Mouse (Mus musculus) lung, embryonic 14.5 days (tissue): Measurements from ENCODE around the gene Gpatch8. TPM values are rescaled to one million over a fixed set of nuclear protein-coding genes. Genes with fewer than 3 reads are reported as not detected.
"Not testable (repeated sequence)": the region's sequence is repeated elsewhere in the genome, so short reads cannot be mapped to it uniquely, and the experiment has no call there.

Source experiments
- ATAC-seq: fragments of 200-750 bp; cut with Nextera tagmentation; 2 replicates; pipeline ENCODE4 v1.8.0; 2017; ENCODE audit warnings: mild to moderate bottlenecking, moderate TSS enrichment, moderate library complexity; ENCODE audit not compliant: insufficient read depth
- DNase-seq: peaks from one replicate; pipeline ENCODE4 v3.0.0-alpha.2; 2015
- H3K27ac ChIP-seq: fragments of 300-500 bp; sonication (generic); 2 replicates; pipeline ENCODE4 v1.5.1; 2014; ENCODE audit warnings: low read depth, mild to moderate bottlenecking, moderate library complexity
- H3K27me3 ChIP-seq: fragments of 300-500 bp; sonication (generic); 2 replicates; pipeline ENCODE4 v1.6.1; 2014; ENCODE audit warnings: low read length, control low read depth; ENCODE audit not compliant: insufficient read depth
- H3K36me3 ChIP-seq: fragments of 300-500 bp; sonication (generic); 2 replicates; pipeline ENCODE4 v1.6.1; 2014; ENCODE audit warnings: control low read depth; ENCODE audit not compliant: insufficient read depth
- H3K4me1 ChIP-seq: fragments of 300-500 bp; sonication (generic); 2 replicates; pipeline ENCODE4 v1.6.1; 2014; ENCODE audit warnings: antibody characterized with exemption, control low read depth; ENCODE audit not compliant: insufficient read depth
- H3K4me2 ChIP-seq: fragments of 300-500 bp; sonication (generic); 2 replicates; pipeline ENCODE4 v1.6.1; 2014; ENCODE audit warnings: mild to moderate bottlenecking
- H3K4me3 ChIP-seq: fragments of 300-500 bp; sonication (generic); 2 replicates; pipeline ENCODE4 v1.5.1; 2014; ENCODE audit warnings: low read depth, low read length
- H3K9ac ChIP-seq: fragments of 300-500 bp; sonication (generic); 2 replicates; pipeline ENCODE4 v1.6.1; 2014
- H3K9me3 ChIP-seq: fragments of 300-500 bp; sonication (generic); 2 replicates; pipeline ENCODE4 v1.6.1; 2016; ENCODE audit warnings: low read depth, low read length, control low read depth
- CTCF ChIP-seq: IDR thresholded peaks from 2 replicates; pipeline ENCODE4 v1.5.1; 2016; ENCODE audit warnings: antibody characterized with exemption, low read depth
- WGBS: fragments of 180-500 bp; shearing (Covaris S2); extraction: QIAGEN DNeasy Blood & Tissue Kit; methylation state at CpG from one replicate; pipeline ENCODE4 v1.1.7; 2014; 5-methylcytosine and 5-hydroxymethylcytosine counted together
- polyA plus RNA-seq: library from polyadenylated mRNA; unstranded; fragments of >200 nt; fragmentation: Nextera tagmentation; extraction: Ambion mirVana; gene quantifications from 2 replicates; pipeline ENCODE4 v1.2.1, GENCODE M21; 2014

Gene Gpatch8
- polyA plus RNA-seq, 1 experiment from 2014 or later = 49.4 TPM

DNA sequence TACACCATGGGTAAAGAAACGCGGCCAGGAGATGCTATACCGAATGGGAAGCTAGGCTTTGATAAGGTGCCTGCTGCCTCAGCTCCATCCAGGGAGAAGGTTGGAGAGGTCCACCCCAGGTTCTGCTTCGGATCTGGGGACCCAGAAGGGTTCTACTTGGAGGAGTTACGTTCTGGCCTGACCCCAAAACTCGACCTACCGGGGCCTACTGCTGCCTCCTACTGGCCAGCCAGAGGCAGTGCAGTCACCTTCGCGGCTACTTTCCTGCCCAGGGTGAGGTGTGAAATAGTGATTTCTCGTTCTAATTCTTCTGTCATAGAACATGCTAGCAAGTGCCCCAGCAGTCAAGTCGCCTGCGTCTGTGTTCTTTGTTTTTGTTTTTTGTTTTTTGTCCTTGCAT is 12.0 kb upstream of the Gpatch8 start:
- 75% methylated on average over 12 of the region's 12 CpGs for WGBS
- Histone ChIP-seq H3K9ac (no peak overlapping the region), H3K4me1 (no peaks in the 10 kb centered on the region)

DNA sequence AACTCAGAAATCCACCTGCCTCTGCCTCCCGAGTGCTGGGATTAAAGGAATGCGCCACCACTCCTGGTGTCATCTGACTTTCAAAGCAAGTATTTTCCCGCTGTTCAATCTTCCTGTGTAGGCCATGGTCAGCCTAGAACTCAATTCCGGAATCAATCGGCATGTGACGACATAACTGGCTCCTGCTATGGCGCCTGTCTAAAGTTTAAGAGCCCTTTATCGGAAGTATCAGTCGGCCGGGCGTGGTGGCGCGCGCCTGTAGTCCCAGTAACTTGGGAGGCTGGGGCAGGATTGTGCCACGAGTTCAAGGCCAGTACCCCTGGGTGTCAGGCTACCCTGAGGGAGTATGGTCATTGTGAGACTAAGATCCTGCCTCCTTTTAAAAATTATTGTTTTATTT is 11.5 kb upstream of the Gpatch8 start:
- no peak for TF ChIP-seq CTCF
- Histone ChIP-seq H3K4me3 (no peak overlapping the region), H3K9me3 (no peaks in the 10 kb centered on the region), H3K4me1 (no peaks in the 10 kb centered on the region), H3K27ac (no peak overlapping the region), H3K9ac (no peak overlapping the region), H3K4me2 (no peak overlapping the region), H3K36me3 (no peaks in the 10 kb centered on the region), H3K27me3 (no peaks in the 10 kb centered on the region)
- WGBS = 93% methylated on average over 15 of the region's 15 CpGs
- DNase-seq (no peak), ATAC-seq (no peak)

More for the DNA sequence above, 12.0 kb upstream of the Gpatch8 start:
- Histone ChIP-seq H3K27me3 (no peaks in the 10 kb centered on the region), H3K27ac (no peak overlapping the region), H3K36me3 (no peaks in the 10 kb centered on the region), H3K4me2 (no peak overlapping the region), H3K4me3 (no peak overlapping the region), H3K9me3 (no peaks in the 10 kb centered on the region)
- peak; percentile 58 for TF ChIP-seq CTCF
- DNase-seq (no peak), ATAC-seq (no peak)

DNA sequence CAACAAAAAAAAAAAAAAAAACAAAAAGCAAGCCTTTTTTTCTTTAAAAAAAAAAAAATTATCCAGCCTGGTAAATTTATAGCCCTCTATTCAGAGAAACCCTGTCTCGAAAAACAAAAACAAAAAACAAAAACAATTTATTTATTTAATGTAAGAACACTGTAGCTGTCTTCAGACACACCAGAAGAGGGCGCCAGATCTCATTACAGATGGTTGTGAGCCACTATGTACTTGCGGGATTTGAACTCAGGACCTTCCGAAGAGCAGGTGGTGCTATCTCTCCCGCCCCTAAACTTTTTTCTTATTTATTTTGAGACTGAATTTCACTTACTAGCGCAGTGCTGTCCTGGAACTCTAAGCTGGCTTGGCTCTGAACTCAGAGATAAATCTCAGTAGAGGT is 11.0 kb upstream of the Gpatch8 start:
- no peak overlapping the region for H3K9ac ChIP-seq
- ATAC-seq = no peak
- no peaks in the 10 kb centered on the region for H3K4me1 ChIP-seq
- H3K36me3 ChIP-seq = no peaks in the 10 kb centered on the region
- H3K27me3 ChIP-seq = no peaks in the 10 kb centered on the region
- H3K4me2 ChIP-seq = no peak overlapping the region
- DNase-seq = no peak
- no peak for TF ChIP-seq CTCF
- 85% methylated on average over 6 of the region's 6 CpGs for WGBS
- H3K27ac ChIP-seq = no peak overlapping the region
- no peak overlapping the region for H3K4me3 ChIP-seq
- H3K9me3 ChIP-seq = no peaks in the 10 kb centered on the region

DNA sequence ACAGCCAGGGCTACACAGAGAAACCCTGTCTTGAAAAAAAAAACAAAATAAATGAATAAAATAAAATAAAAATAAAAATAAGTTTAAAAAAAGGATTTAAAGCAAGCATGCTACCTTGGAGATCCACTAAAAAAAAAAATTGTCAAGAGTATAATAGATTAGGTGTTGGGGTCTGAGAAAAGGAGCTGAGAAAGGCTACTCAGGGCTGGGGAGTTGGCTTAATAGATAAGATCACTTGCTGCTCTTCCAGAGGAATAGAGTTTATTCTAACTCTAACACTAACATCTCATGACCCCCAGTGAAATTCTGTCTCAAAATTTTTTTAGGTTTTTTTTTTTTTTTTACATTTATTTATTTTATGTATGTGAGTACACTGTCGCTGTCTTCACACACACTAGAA is 10.1 kb upstream of the Gpatch8 start:
- DNase-seq (no peak), ATAC-seq (no peak)
- Histone ChIP-seq H3K4me2 (no peak overlapping the region), H3K27me3 (no peaks in the 10 kb centered on the region), H3K9me3 (no peaks in the 10 kb centered on the region), H3K4me1 (no peaks in the 10 kb centered on the region), H3K4me3 (no peak overlapping the region), H3K9ac (no peak overlapping the region), H3K36me3 (no peaks in the 10 kb centered on the region), H3K27ac (no peak overlapping the region)
- 79% methylated on average over 1 of the region's 1 CpGs for WGBS
- no peak for TF ChIP-seq CTCF

DNA sequence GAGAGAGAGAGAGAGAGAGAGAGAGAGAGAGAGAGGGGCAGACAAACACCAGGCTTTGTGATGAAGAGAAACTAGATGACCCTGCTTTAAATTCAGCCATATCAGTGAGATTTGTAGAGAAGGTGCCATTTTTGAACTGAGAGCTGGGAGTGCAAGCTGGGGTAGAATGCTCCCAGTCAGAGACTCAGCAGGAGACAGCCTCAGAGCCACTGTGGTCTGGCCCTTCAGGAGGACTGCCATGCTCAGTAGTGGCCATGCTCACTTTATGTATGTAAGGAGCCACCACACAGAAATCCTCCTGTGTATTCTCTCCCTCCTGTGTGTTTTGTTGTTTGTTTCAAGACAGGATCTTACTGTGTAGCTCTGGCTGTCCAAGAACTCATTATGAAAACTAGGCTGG is 9.5 kb upstream of the Gpatch8 start:
- Histone ChIP-seq H3K9ac (no peak overlapping the region), H3K4me3 (no peak overlapping the region), H3K9me3 (no peaks in the 10 kb centered on the region), H3K36me3 (no peaks in the 10 kb centered on the region), H3K27ac (peak overlapping the region; percentile 44), H3K4me1 (no peaks in the 10 kb centered on the region), H3K4me2 (no peak overlapping the region), H3K27me3 (no peaks in the 10 kb centered on the region)
- no peak for ATAC-seq
- no peak for DNase-seq
- no peak for TF ChIP-seq CTCF

DNA sequence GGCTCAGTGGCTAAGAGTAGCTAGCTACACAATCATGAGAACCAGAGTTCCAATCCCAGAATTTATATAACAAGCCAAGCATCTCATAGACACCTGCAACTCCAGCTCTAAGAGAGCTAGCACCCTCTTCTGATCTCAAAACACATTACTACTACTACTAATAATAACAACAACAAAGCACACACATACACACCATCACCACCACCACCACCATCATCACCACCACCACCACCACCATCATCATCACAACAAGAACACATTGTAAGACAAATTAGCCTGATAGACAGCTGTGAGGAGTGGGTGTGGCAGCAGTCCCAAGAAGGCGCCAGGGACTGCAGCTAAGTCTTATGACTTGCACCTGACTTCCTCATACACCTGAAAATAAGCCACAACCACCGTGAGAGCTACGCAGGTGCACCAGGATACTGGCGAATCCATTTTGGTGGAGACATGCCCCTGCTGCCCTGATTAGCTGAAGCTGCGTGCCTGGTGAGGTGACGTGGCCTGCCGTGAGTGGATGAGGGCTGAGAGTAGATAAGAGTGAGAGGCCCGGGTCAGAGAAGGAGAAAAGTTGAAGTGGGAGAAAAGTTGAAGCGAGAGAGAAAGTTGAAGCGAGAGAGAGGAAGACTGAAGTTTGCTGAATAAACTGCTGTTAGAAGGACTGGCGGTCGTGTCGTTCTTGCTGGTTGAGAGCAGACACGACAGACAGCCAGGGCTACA is 8.9 kb upstream of the Gpatch8 start:
- ATAC-seq, H3K4me1 ChIP-seq, H3K27me3 ChIP-seq, H3K4me3 ChIP-seq, DNase-seq, H3K36me3 ChIP-seq, H3K9me3 ChIP-seq, H3K4me2 ChIP-seq, H3K9ac ChIP-seq: not testable (repeated sequence)
- WGBS = 53% methylated on average over 14 of the region's 14 CpGs
- peak overlapping the region; percentile 44 for H3K27ac ChIP-seq

DNA sequence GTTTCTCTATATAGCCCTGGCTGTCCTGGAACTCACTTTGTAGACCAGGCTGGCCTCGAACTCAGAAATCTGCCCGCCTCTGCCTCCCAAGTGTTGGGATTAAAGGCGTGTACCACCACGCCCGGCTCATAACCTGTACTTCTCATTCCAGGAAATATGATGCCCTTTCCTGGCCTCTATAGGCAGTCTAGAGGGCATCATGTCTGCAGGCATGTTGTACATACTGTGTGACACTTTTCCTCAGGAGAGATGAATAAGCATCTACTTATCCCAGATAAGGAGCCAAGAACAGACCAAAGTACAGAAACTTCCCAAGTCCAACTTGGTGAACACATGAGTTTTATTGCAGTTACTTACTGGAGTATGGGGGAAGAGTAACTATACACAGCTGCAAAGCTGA is 2.5 kb upstream of the Gpatch8 start:
- Histone ChIP-seq H3K27ac (no peak overlapping the region), H3K4me2 (no peak overlapping the region), H3K9me3 (no peaks in the 10 kb centered on the region), H3K4me1 (peaks cover 10% of the 10 kb centered on the region; the same call in 1 of the 2 replicates), H3K9ac (no peak overlapping the region), H3K27me3 (no peaks in the 10 kb centered on the region), H3K4me3 (no peak overlapping the region), H3K36me3 (no peaks in the 10 kb centered on the region)
- 88% methylated on average over 4 of the region's 5 CpGs for WGBS
- ATAC-seq (no peak), DNase-seq (no peak)
- TF ChIP-seq CTCF = no peak
